Mouse (Mus musculus) heart, postnatal 10 days (tissue): ENCODE measurements around the gene Adap1. TPM values are rescaled to one million over a fixed set of nuclear protein-coding genes. Genes with fewer than 3 reads are reported as not detected.
"Not testable (repeated sequence)": the region's sequence is repeated elsewhere in the genome, so short reads cannot be mapped to it uniquely, and the experiment has no call there.

Experiments used
- DNase-seq, 2 experiments: peaks; one replicate each; pipeline ENCODE4 v3.0.0; 2021
- intact Hi-C: fragments of 180-260 bp; cut with DNase I; formaldehyde crosslinking; loops from one replicate; pipeline ENCODE4 v1.15.1; 2025
- total RNA-seq, 2 experiments: library from RNA; stranded (reverse); gene quantifications; 2 replicates each; pipeline ENCODE4 v1.2.3; 2021

Adap1 gene
- total RNA-seq, 2 experiments from 2014 or later, result 1.6 to 1.8 TPM

- no peak for DNase-seq
- intact Hi-C loops, result loop anchor here (10.0 kb wide), 1 partner anchor 312 kb away; no protein-coding TSS in a partner anchor
Observed at GRCm38 (mm10) chr5:139352317-139352716, 26.9 kb upstream of the Adap1 start, which contains the start of gene Cyp2w1. Cyp2w1 (plus strand) TSS chr5:139352617.

GRCm38 (mm10) chr5:139351628-139352027, 26.2 kb upstream of the Adap1 start:
- no peak for DNase-seq
- intact Hi-C loops, result loop anchor here (10.0 kb wide), 1 partner anchor 313 kb away; no protein-coding TSS in a partner anchor

DNA sequence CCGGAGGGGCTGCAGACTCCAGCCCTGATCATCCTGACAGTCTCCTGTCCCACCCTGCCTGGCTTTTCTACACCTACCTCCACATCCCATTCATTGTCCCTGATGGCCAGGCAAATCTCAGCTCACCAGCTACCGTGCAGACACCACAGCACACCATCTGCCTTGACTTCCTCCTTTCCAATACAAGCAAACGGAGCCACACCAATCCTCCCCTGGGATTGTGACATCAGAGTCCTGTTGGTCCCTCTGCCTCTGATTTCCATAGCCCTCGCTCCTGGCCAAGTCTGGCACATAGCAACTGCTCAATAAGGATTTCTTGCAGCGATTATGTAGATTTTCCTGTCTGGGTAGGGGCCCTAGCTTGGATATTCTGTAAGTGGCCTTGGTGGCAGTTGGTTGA, 25.7 kb upstream of the Adap1 start, which contains the start of gene Cox19:
Cox19 (minus strand) TSS at position 285 of the 400 bp plus-strand sequence.
- DNase-seq, result no peak
- intact Hi-C loops, result loop anchor here (10.0 kb wide), 1 partner anchor 314 kb away; no protein-coding TSS in a partner anchor

DNA sequence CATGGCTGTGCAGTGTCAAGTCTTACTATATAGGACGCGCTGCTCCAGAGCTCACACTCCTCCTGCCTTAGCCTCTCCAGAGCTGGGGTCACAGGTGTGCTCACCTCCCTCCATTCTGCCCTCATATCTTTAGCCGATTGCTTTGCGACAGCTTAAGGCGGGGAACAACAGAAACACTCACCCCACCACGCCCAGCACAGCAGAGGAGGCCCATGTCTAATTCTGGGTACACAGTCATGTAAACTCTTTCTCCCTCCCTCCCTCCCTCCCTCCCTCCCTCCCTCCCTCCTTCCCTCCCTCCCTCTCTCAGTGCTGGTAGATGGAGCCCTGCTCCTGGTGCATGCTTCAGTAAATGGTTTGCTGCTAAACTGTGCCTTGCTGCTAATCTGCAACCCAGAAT, 24.3 kb upstream of the Adap1 start:
- no peak for DNase-seq
- intact Hi-C loops, result loop anchor here (10.0 kb wide), 1 partner anchor 315 kb away; no protein-coding TSS in a partner anchor

- intact Hi-C loops, result no loop called here
- no peak for DNase-seq
Observed at GRCm38 (mm10) chr5:139347225-139347624, 21.8 kb upstream of the Adap1 start.

DNA sequence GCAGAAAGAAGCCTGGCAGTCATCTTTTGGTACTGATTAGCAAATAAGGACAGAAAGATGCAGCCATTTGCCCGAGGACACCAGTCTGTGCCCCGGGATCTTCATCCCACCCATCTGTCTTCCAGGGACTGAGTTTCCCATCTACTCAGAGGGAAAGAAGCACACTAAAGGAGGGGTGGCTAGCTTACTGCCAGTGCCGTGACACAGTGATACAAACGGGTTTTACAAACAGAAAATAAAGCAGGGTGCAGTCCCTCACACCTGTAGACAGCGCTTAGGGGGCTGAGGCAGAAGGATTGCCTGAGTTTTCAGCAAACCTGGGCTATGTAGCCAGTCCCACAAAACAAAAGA, 19.9 kb upstream of the Adap1 start:
- no peak for DNase-seq
- intact Hi-C loops, result no loop called here

- intact Hi-C loops, result no loop called here
- DNase-seq, result peak; percentile 95 to 98
Observed at GRCm38 (mm10) chr5:139344687-139345363, 19.4 kb upstream of the Adap1 start.

DNA sequence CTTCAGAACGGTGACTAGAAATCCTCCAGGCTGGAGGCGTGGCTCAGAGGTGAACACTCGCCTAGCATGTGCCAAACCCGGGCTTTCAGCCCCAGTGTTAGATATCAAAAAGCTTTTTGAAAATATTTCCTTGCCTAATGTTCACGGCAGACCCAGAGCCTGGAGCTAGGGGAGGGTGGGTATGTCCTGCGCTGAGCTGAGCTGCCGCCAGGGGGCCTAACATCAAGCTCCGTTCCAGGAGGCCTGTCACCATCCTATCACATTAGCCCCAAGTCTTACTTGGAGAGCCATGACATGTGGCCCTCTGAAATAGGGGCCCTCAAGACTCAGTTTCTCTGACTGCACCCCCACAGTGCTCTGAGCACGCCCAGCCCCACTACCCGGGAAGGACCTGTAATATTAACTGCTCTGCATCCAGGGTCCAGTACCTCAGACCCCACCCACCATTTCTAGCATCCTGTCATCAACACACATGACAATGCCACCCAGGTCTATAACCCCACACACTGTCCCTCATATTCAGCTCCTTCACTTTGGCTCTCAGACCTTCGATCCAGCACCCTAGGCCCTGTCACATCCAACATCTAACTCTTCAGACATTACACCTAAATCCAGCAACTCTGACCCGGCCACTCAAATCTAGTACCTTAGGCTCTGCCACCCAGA, 18.7 kb upstream of the Adap1 start:
- DNase-seq, result peak; percentile 83 to 90
- intact Hi-C loops, result no loop called here

- DNase-seq, result no peak
- intact Hi-C loops, result no loop called here
Observed at GRCm38 (mm10) chr5:139338891-139339290, 13.5 kb upstream of the Adap1 start.

DNA sequence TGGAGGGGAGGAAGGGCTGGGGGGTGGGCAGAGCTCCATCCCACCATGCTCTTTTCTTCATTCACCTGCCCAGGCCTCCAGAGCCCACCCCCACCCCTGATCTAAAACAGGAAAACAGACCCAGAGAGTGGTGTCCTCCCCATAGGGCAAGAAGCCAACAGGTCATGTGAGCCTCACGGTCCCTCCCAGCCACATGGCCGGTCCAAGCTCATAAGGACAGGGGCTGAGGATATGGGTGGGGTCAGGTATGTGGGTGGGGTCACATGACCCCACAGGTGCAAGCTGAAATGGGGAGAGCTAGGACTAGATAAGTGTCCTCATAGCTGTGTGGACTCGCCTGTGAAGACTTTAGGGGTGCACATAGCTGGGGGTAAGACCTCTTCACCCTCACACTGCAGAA, 13.0 kb upstream of the Adap1 start:
- peak in 1 of 2 experiments; percentile 48 for DNase-seq
- intact Hi-C loops, result no loop called here

DNA sequence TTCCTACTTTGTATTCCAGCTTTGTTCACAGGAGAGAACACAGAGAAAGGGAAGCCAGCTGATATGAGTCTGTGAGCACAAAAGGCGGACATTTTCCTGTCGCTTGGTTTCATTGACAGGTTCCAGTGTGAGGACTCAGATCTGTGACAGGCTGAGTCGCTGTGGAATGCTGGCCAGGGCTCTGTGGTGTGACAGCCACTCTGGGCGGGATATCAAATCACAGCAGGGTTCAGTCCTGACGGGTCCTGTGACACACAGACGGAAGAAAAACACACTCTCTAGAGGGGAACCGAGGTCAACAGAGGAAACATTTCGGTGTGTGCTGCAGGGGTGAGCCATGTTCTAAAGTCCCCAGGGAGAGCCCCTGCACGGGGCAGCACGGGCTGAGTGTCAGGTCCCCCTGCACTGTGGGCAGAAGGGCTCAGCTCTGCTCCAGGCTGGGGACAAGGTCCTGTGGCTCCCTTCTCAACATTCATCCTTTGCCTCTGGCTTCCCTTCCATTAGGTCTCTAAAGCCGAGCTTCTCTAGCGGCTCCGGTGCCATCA, 12.5 kb upstream of the Adap1 start:
- peak; percentile 47 to 53 for DNase-seq
- intact Hi-C loops, result no loop called here

DNA sequence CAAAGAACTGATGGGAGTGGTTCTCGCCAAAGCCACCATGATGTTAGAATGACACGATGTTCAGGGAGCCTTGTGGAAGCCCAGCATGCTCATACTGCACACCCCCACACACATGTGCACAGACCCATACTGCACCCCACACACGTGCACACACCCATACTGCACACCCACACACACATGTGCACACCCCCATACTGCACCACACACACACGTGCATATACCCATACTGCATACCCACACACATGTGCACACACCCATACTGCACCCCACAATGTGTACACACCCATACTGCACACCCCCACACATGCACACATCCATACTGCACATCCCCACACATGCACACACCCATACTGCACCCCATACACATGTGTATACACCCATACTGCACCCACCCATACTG, 10.2 kb upstream of the Adap1 start:
- DNase-seq, result no peak
- intact Hi-C loops, result no loop called here

DNA sequence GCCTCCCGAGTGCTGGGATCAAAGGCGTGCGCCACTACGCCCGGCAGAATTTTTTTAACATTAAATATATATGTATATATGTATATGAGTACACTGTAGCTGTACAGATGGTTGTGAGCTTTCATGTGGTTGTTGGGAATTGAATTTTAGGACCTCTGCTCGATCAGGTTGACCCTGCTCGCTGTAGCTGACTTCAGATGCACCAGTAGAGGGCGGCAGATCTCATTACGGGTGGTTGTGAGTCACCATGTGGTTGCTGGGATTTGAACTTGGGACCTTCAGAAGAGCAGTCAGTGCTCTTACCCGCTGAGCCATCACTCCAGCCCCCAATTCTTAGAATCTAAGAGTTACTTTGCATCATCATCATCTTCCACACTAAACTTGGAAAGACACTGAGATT, 9.0 kb upstream of the Adap1 start:
- not testable (repeated sequence) for DNase-seq
- intact Hi-C loops, result loop anchor here (5.0 kb wide), 1 partner anchor 173 kb away; no protein-coding TSS in a partner anchor

GRCm38 (mm10) chr5:139333301-139334013, 8.0 kb upstream of the Adap1 start:
- intact Hi-C loops, result loop anchor here (5.0 kb wide), 1 partner anchor 174 kb away; no protein-coding TSS in a partner anchor
- no peak for DNase-seq

GRCm38 (mm10) chr5:139332590-139333272, 7.3 kb upstream of the Adap1 start:
- intact Hi-C loops, result loop anchor here (1.0 to 5.0 kb wide), 2 partner anchors 23 to 175 kb away; no protein-coding TSS in a partner anchor
- DNase-seq, result no peak

DNA sequence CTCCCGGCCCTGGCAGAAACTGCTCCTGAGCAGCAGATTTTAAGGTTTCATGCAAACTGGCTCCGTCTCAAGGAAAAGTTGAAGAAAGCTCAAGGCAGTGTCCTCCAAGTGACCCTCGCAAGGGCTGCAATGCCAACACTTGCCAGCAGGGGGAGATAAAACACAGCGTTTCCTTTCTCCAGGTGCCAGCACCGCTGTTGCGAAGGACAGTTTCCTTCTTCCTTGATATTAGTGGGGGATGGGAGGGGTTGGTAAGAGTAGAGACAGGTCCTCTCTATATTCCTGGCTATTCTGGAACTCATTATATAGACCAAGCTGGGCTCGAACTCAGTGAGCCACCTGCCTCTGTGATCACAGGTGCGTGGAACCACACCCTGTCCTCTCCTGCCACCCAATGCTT, 6.3 kb upstream of the Adap1 start:
- intact Hi-C loops, result loop anchor here (1.0 to 5.0 kb wide), 2 partner anchors 24 to 176 kb away; no protein-coding TSS in a partner anchor
- DNase-seq, result peak; percentile 85 to 92

GRCm38 (mm10) chr5:139330766-139331165, 5.3 kb upstream of the Adap1 start:
- no peak for DNase-seq
- intact Hi-C loops, result loop anchor here (5.0 kb wide), 1 partner anchor 177 kb away; no protein-coding TSS in a partner anchor

DNA sequence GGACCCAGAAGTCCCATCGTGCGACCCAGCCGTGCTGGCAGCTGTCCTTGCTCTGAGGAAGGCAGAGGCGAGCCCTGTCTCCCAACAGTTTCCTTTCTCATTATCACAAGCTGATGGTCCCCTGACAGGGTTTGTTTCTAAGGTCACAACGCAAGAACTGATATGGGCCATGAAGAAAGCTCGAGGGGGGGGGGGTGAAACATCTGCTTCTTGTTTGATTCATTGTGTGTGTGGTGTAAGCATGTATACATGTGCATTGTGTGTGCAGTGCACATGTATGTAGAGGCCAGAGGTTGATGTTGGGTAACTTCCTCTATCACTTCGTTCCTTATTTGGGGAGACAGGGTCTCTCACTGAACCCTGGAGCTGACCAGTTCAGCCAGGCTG, 2.2 kb upstream of the Adap1 start:
- intact Hi-C loops, result no loop called here

GRCm38 (mm10) chr5:139326986-139327633, 1.7 kb upstream of the Adap1 start:
- no peak for DNase-seq
- intact Hi-C loops, result loop anchor here (1.0 kb wide), 1 partner anchor 45 kb away; no protein-coding TSS in a partner anchor

More for the DNA sequence above, 2.2 kb upstream of the Adap1 start:
- no peak for DNase-seq
